Mouse (Mus musculus): ENCODE results near the gene Gm21969. TPM values are rescaled to one million over a fixed set of nuclear protein-coding genes. Genes with fewer than 3 reads are reported as not detected.

The Gm21969 gene
- polyA plus RNA-seq (2015; fragmentation: Nextera tagmentation; extraction: Ambion mirVana) = not detected in 2 replicates

DNA sequence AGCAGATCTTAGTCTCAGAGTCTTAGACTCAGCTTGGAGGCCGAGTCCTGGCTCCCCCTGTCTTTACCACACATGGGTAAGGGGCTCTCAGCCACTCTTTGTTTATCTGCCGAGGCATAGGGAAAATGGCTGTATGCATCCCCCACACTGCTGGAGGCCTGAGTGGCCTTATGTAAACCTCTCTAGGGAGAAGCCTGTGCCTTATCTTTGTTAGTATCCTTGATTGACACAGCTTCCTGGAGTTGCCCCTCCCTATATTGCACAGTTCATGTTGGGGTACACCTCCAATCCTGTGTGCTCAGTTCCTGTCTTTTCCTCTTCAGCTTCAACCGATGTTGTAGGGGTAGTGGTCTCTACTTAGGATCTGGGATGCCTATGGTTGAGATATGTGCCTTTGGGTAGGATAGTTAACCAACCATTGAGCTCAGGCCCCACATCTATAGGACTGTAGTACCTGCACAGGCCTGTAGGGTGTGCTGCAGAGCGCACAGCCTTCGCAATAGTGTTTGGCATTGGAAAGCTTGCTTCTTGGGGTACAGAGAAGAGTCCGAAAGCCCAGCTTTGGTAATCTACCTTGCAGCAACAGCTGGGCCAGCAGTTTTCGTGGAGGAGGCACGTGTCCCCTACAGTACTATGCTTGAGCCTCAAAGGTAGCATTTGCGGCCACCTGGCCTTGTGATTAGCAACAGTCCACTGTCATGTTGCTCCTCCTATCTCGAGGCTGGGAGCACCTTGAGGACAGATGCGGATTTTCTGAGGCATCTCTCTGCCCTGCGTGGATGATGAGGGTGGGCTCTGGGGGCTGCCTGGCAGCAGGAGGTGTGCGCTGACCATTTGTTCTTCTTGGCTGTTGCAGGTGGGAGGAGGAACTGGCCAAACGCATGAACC, at the start of gene Gm21969:
TSS of gene Gm21969 (plus strand) at position 830 of the 888 bp plus-strand sequence.
- no peak within 1 kb of the TSS for H3K4me2 ChIP-seq
- 52% methylated on average over 14 of the region's 14 CpGs for WGBS
- H3K4me3 ChIP-seq = no peak within 1 kb of the TSS
- H3K27ac ChIP-seq (replicated peaks) = no peak within 1 kb of the TSS
- H3K4me1 ChIP-seq (replicated peaks) = peaks cover 34% of the 10 kb centered on the region
- no peaks in the 10 kb centered on the region for H3K9me3 ChIP-seq
- no peaks in the 10 kb centered on the region for H3K27me3 ChIP-seq
- H3K9ac ChIP-seq = no peak within 1 kb of the TSS
- ATAC-seq (ENCODE audit: low FRiP score, low read depth) = no peak
- peaks cover 11% of the 10 kb centered on the region; the same call in 1 of the 2 replicates for H3K36me3 ChIP-seq

DNA sequence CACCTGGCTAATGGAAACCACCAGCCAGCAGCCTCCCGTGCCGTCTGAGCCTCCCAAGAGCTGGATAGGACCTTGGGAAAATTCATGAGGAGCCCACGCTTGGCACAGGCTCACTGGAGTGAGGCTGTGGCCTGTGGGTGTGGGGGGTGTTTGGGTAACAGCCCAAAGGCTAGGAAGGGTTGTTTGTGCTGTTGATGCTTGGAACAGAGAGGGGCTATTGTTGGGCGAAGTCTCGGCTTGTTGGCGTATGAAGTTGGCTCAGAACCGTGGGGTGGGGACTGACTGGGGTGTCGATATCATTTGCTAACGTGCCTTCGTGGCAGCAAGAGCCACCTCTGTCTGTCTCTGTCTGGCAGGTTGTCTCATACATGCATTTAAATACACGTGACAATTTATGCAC, 47.8 kb upstream of the Gm21969 start:
- Histone ChIP-seq H3K4me1 (replicated peaks) (no peaks in the 10 kb centered on the region), H3K9ac (no peak overlapping the region), H3K27me3 (no peaks in the 10 kb centered on the region), H3K9me3 (no peaks in the 10 kb centered on the region), H3K36me3 (no peaks in the 10 kb centered on the region), H3K27ac (replicated peaks) (no peak overlapping the region), H3K4me3 (no peak overlapping the region), H3K4me2 (no peak overlapping the region)
- no peak for ATAC-seq (ENCODE audit: low FRiP score, low read depth)
- 80% methylated on average over 11 of the region's 11 CpGs for WGBS

DNA sequence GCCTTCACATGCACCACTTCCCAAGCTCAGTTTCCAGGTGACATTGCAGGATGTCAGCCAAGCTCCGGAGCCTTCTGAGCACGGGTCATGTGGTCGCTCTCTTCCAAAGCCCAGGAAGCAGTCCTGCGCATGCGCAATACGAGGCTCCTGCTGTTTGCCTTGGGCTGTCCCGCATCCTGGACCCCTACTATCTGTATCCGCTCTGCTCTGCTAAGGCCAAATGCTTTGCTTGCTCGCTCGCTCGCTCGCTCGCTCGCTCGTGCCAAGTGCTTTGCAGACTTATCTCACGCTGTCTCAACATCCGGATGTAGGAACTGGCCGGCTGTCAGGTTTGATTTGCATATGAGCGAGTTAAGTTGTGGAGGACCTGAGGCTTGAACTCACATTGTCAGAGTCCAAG, 47.0 kb upstream of the Gm21969 start:
- H3K4me2 ChIP-seq = no peak overlapping the region
- 68% methylated on average over 19 of the region's 19 CpGs for WGBS

GRCm38 (mm10) chr4:139568361-139568760, 34.6 kb upstream of the Gm21969 start:
- H3K4me1 ChIP-seq (replicated peaks) = no peaks in the 10 kb centered on the region
- 88% methylated on average over 15 of the region's 15 CpGs for WGBS
- no peaks in the 10 kb centered on the region for H3K36me3 ChIP-seq
- H3K4me3 ChIP-seq = no peak overlapping the region
- H3K9me3 ChIP-seq = no peaks in the 10 kb centered on the region
- no peak overlapping the region for H3K4me2 ChIP-seq
- H3K27ac ChIP-seq (replicated peaks) = no peak overlapping the region
- no peaks in the 10 kb centered on the region for H3K27me3 ChIP-seq
- no peak overlapping the region for H3K9ac ChIP-seq
- no peak for ATAC-seq (ENCODE audit: low FRiP score, low read depth)

More for the DNA sequence above, 47.0 kb upstream of the Gm21969 start:
- no peak overlapping the region for H3K27ac ChIP-seq (replicated peaks)
- no peaks in the 10 kb centered on the region for H3K9me3 ChIP-seq
- no peaks in the 10 kb centered on the region for H3K4me1 ChIP-seq (replicated peaks)
- no peaks in the 10 kb centered on the region for H3K36me3 ChIP-seq
- no peaks in the 10 kb centered on the region for H3K27me3 ChIP-seq
- H3K9ac ChIP-seq = no peak overlapping the region
- ATAC-seq (ENCODE audit: low FRiP score, low read depth) = no peak
- no peak overlapping the region for H3K4me3 ChIP-seq

DNA sequence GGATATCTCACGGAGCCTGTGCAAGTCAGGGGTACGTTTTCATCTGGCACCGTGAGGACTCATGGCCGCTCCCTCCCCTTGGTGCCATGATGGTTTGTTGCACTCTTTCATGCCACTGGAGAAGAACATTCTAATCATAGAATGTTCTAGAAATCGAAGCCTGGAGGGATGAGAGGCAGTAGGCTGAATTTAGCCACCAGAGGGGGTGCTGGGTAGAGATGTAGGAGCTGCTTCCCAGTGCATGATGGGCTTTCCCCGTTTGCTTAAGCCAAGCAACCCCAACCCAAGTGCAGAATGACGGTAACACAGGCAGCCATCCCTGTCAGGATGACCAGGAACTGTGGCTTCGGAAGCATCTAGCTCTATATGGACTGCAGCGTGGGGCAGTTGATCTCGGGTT, 32.2 kb upstream of the Gm21969 start:
- Histone ChIP-seq H3K27ac (replicated peaks) (no peak overlapping the region), H3K27me3 (no peaks in the 10 kb centered on the region), H3K9me3 (no peaks in the 10 kb centered on the region), H3K9ac (no peak overlapping the region), H3K4me2 (no peak overlapping the region), H3K4me3 (no peak overlapping the region), H3K4me1 (replicated peaks) (peaks cover 10% of the 10 kb centered on the region), H3K36me3 (no peaks in the 10 kb centered on the region)
- ATAC-seq (ENCODE audit: low FRiP score, low read depth) = no peak
- 80% methylated on average over 10 of the region's 10 CpGs for WGBS

- Histone ChIP-seq H3K4me2 (0 out of 2 replicates have a peak overlapping the region, but pooled peaks have one; percentile 75), H3K36me3 (no peaks in the 10 kb centered on the region), H3K4me1 (replicated peaks) (peaks cover 31% of the 10 kb centered on the region), H3K27me3 (no peaks in the 10 kb centered on the region), H3K9me3 (no peaks in the 10 kb centered on the region), H3K4me3 (no peak overlapping the region), H3K9ac (no peak overlapping the region), H3K27ac (replicated peaks) (peak overlapping the region; percentile 87; the same call in 1 of the 2 replicates)
- ATAC-seq (ENCODE audit: low FRiP score, low read depth) = no peak
- 89% methylated on average over 12 of the region's 12 CpGs for WGBS
These were observed 30.0 kb upstream of the Gm21969 start for GRCm38 (mm10) chr4:139572928-139573512.

DNA sequence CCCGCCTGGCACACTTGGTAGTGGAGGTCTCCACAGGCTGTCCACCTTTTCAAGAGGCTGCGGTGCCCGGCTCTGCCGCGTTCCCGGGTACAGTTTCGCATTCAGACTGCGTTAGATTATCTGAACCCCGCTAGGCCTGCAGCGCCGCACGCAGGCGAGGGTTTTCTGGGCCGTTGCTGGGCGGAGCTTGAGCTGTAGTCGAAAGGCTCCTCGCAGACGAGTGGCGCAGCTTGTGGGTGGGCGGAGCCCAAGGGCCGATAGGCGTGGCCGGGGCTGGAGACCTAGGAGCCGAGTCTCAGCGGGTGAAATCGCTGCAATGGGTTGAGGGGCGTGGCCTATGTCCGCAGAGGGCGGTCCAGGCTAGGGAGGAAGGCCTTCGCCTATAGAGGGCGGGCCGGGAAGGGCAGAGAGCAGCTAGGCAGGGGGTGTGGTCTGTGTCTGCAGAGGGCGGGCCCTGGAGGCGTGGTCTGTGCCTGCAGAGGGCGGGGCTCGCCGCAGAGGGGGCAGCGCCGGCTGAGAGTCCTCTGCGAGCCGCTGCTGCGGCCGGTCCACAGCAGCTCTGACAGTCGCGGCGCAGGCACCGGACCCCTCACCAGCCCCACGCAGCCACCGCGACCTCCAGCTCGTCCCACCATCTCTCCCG, 28.7 kb upstream of the Gm21969 start:
- Histone ChIP-seq H3K4me3 (peak overlapping the region; percentile 69), H3K27ac (replicated peaks) (peak overlapping the region; percentile 87), H3K4me1 (replicated peaks) (peaks cover 44% of the 10 kb centered on the region), H3K9me3 (no peaks in the 10 kb centered on the region), H3K27me3 (no peaks in the 10 kb centered on the region), H3K36me3 (no peaks in the 10 kb centered on the region), H3K4me2 (peak overlapping the region; percentile 75), H3K9ac (peak overlapping the region; percentile 91)
- ATAC-seq (ENCODE audit: low FRiP score, low read depth) = peak; percentile 97
- under 1% methylated on average over 46 of the region's 52 CpGs for WGBS

DNA sequence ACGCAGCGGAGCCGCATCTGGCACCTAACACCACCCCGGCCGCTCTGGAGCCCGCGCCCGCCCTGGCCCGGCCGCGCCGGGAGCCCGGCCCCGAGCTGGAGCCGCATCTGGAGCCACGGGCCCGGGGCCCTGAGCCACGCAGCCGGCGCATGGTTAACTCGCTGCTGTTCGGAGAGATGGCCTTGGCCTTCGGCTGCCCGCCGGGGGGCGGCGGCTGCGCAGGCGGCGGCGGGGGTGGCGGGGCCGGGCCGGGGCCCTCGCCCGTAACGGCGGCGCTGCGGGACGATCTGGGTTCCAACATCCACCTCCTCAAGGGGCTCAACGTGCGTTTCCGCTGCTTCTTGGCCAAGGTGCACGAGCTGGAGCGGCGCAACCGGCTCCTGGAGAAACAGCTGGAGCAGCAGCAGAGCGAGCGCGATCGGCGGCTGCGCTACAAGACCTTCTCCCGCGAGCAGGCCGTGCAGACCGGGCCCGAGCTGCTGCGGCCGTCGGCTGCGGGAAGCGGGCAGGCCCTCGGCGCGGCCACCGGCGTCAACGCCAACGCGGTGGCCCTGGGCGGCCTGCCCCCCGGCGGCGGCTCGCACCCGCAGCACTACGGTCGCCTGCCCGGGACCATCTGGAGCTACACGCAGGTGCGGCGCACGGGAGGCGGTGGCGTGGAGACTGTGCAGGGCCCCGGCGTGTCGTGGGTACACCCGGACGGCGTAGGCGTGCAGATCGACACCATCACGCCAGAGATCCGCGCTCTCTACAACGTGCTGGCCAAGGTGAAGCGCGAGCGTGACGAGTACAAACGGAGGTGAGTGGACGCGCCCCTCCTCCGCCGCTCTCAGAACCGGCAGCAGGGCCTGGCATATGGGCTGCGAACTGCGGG, 27.9 kb upstream of the Gm21969 start:
- Histone ChIP-seq H3K36me3 (no peaks in the 10 kb centered on the region), H3K4me3 (peak overlapping the region; percentile 69), H3K9ac (peak overlapping the region; percentile 91), H3K9me3 (no peaks in the 10 kb centered on the region), H3K27ac (replicated peaks) (peak overlapping the region; percentile 87), H3K4me2 (peak overlapping the region; percentile 75), H3K4me1 (replicated peaks) (peaks cover 51% of the 10 kb centered on the region), H3K27me3 (no peaks in the 10 kb centered on the region)
- ATAC-seq (ENCODE audit: low FRiP score, low read depth) = peak; percentile 64; the same call in 1 of the 2 replicates
- WGBS = under 1% methylated on average over 107 of the region's 111 CpGs

- Histone ChIP-seq H3K9ac (peak overlapping the region; percentile 91), H3K27me3 (no peaks in the 10 kb centered on the region), H3K4me1 (replicated peaks) (peaks cover 57% of the 10 kb centered on the region), H3K27ac (replicated peaks) (peak overlapping the region; percentile 87), H3K4me2 (peak overlapping the region; percentile 75), H3K4me3 (peak overlapping the region; percentile 69), H3K36me3 (no peaks in the 10 kb centered on the region), H3K9me3 (no peaks in the 10 kb centered on the region)
- 7% methylated on average over 14 of the region's 14 CpGs for WGBS
- no peak for ATAC-seq (ENCODE audit: low FRiP score, low read depth)
These were observed 27.3 kb upstream of the Gm21969 start for GRCm38 (mm10) chr4:139575673-139576003.

DNA sequence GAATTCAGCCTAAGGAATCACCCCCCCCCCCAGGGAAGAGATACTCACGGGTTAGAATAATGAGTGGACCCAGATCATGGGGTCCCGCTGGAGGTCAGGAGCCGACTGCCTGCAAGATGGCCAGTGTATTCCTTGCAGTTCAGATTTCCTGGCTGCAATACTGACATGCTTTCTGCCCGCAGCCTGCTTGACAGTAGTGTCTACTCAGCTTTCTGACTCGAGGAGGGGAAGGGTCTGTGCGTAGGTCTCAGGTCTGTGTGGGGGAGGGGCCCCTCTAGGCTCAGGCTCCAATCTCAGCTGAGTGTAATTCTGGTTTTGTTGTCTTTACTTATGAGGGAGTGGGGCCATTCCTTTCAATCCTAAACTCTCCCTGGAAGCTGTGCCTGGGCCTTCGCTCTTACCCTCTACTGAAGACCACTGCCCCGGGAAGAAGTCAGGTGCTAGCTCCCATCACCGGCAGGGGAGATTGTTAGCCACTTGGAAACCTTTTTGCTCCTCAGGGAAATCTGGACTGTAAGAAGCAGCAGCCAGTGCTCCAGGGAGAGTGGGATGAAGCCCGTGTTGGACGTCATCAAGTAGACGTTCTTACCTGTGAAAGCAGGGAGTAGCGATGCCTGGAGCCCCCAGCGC, 26.6 kb upstream of the Gm21969 start:
- peaks cover 65% of the 10 kb centered on the region for H3K4me1 ChIP-seq (replicated peaks)

GRCm38 (mm10) chr4:139577006-139577405, 26.0 kb upstream of the Gm21969 start:
- no peaks in the 10 kb centered on the region for H3K27me3 ChIP-seq
- H3K4me2 ChIP-seq = peak overlapping the region; percentile 75
- peak overlapping the region; percentile 91; the same call in 1 of the 2 replicates for H3K9ac ChIP-seq
- no peaks in the 10 kb centered on the region for H3K9me3 ChIP-seq
- H3K4me1 ChIP-seq (replicated peaks) = peaks cover 71% of the 10 kb centered on the region
- H3K36me3 ChIP-seq = no peaks in the 10 kb centered on the region
- peak overlapping the region; percentile 69 for H3K4me3 ChIP-seq
- WGBS = 85% methylated on average over 7 of the region's 7 CpGs
- no peak for ATAC-seq (ENCODE audit: low FRiP score, low read depth)
- no peak overlapping the region for H3K27ac ChIP-seq (replicated peaks)

More for the DNA sequence above, 26.6 kb upstream of the Gm21969 start:
- Histone ChIP-seq H3K27ac (replicated peaks) (no peak overlapping the region), H3K36me3 (no peaks in the 10 kb centered on the region), H3K4me3 (peak overlapping the region; percentile 69), H3K4me2 (peak overlapping the region; percentile 75), H3K27me3 (no peaks in the 10 kb centered on the region), H3K9ac (peak overlapping the region; percentile 91), H3K9me3 (no peaks in the 10 kb centered on the region)
- no peak for ATAC-seq (ENCODE audit: low FRiP score, low read depth)
- WGBS = 54% methylated on average over 14 of the region's 14 CpGs
